Mouse (Mus musculus): ENCODE results near the gene Vmn1r62.
"Not testable (repeated sequence)": the region's sequence is repeated elsewhere in the genome, so short reads cannot be mapped to it uniquely, and the experiment has no call there.

The Vmn1r62 gene

DNA sequence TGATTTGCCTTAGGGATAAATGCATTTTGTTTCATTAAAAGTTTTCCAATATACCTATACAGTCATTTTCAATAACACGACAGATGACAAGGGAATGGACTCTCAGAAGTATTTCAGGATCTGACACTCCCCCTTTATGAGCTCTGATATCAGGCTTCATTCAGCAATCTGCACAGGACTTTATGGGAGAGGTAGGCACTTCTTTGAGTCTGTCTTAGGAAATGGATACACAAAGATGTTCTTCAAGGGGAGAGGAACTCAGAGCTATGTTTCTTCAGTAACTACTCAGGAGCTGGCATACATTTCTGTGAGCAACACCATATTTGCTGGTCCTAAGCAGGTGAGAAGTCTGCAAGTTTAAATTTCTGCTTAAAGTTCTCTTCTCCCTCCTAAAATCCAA lies at the start of gene Vmn1r62:
Vmn1r62 (plus strand) TSS at position 301 of the 400 bp plus-strand sequence.
- not testable (repeated sequence) for DNase-seq
